In the genomic region with DNA sequence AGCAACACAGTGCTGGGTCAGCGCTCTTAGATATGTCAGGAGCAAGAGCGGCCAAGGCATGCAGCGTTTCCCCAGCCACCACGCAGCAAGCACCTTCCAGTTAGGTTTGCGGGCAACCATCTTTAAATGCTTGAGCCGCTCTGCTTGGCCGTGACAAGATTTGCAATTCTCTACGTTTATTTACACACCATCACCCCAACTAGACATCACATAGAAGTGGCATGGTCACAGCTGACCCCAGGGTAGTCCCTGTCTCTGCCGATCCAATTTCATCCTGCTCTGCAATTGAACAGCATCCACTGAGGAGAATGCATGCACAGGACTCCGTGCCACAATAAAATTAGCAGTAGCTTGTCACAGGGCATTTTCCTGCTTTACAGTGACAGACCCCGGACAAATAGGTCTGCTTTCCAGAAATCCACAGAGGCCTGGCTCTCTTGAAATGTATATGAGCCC, we compare ENCODE assay signal across 10 mouse cellular contexts.
A peak's percentile ranks its signal among the peaks of the same experiment; 100 is the strongest.
DNase-seq lines count a peak whose midpoint lies in the region; ATAC-seq and TF ChIP-seq lines count a peak whose summit lies in the region.
"Had no signal": no experiment of that assay in that cellular context is flagged by ENCODE, and none has a peak within 500 bp of the region (broad histone marks: within the 10 kb centered on the region; RNA-seq: fewer than 3 reads in every experiment).

No protein-coding gene starts in this region.

- no peak for TF ChIP-seq CTCF in cortical plate, adult 2 months (IDR thresholded peaks at IDR 0.05; ENCODE audit: extremely low read depth, insufficient read depth, low read length)

- H3K9me3 ChIP-seq in heart, embryonic 15.5 days (replicated peaks), result no peaks in the 10 kb centered on the region
- H3K9me3 ChIP-seq in forebrain, embryonic 11.5 days (ENCODE audit: control insufficient read depth, low read length), result no peaks in the 10 kb centered on the region
- no peaks in the 10 kb centered on the region for H3K9me3 ChIP-seq in midbrain, embryonic 10.5 days (replicated peaks)
- H3K9me3 ChIP-seq in liver, embryonic 11.5 days (ENCODE audit: control insufficient read depth, low read length), result no peaks in the 10 kb centered on the region
- H3K9me3 ChIP-seq: G1E; stomach, embryonic 15.5 days had no signal

- no peak overlapping the region for H3K27ac ChIP-seq in heart, embryonic 15.5 days
- no peak overlapping the region for H3K27ac ChIP-seq in cortical plate, adult 2 months (ENCODE audit: insufficient read depth, low read length)
- no peak overlapping the region for H3K27ac ChIP-seq in forebrain, embryonic 11.5 days (ENCODE audit: low read depth, low read length)
- H3K27ac ChIP-seq in midbrain, embryonic 10.5 days (replicated peaks), result peak overlapping the region; percentile 65
- H3K27ac ChIP-seq in liver, embryonic 11.5 days (ENCODE audit: low read depth, low read length), result no peak overlapping the region
- H3K27ac ChIP-seq: stomach, embryonic 15.5 days had no signal

- ATAC-seq in heart, embryonic 15.5 days (replicated peaks; ENCODE audit: insufficient number of reproducible peaks, insufficient read depth, low FRiP score, low read depth), result no peak
- peak; percentile 66 for ATAC-seq in forebrain, embryonic 11.5 days (replicated peaks; ENCODE audit: low FRiP score)
- no peak for ATAC-seq in liver, embryonic 11.5 days (replicated peaks; ENCODE audit: low FRiP score)

- peak overlapping the region; percentile 55 for H3K4me2 ChIP-seq in heart, embryonic 15.5 days
- peak overlapping the region; percentile 29; the same call in 1 of the 2 replicates for H3K4me2 ChIP-seq in forebrain, embryonic 11.5 days (ENCODE audit: low read depth, low read length, severe bottlenecking)
- no peak overlapping the region for H3K4me2 ChIP-seq in liver, embryonic 11.5 days
- H3K4me2 ChIP-seq: stomach, embryonic 15.5 days had no signal

- intact Hi-C loops in heart, postnatal 14 days (cut with DNase I), result no loop called here

- H3K27me3 ChIP-seq in heart, embryonic 15.5 days, result no peaks in the 10 kb centered on the region
- H3K27me3 ChIP-seq in forebrain, embryonic 11.5 days (ENCODE audit: control insufficient read depth, insufficient read depth, low read length), result no peaks in the 10 kb centered on the region
- H3K27me3 ChIP-seq in midbrain, embryonic 10.5 days (ENCODE audit: low read depth, poor library complexity, severe bottlenecking), result no peaks in the 10 kb centered on the region
- H3K27me3 ChIP-seq in liver, embryonic 11.5 days (replicated peaks; ENCODE audit: control insufficient read depth, insufficient read depth, low read length), result no peaks in the 10 kb centered on the region
- H3K27me3 ChIP-seq: stomach, embryonic 15.5 days had no signal

- WGBS in heart, embryonic 15.5 days, result 18% methylated on average over 11 of the region's 11 CpGs
- 11% methylated on average over 11 of the region's 11 CpGs for WGBS in forebrain, embryonic 11.5 days
- 6% methylated on average over 11 of the region's 11 CpGs for WGBS in midbrain, embryonic 10.5 days
- 25% methylated on average over 11 of the region's 11 CpGs for WGBS in liver, embryonic 11.5 days

- no peak for DNase-seq in heart, postnatal 14 days
- DNase-seq in forebrain, embryonic 11.5 days (ENCODE audit: low spot score), result peak; percentile 58
- peak; percentile 27 for DNase-seq in midbrain, embryonic 10.5 days (ENCODE audit: low spot score)
- DNase-seq in liver, embryonic 11.5 days (ENCODE audit: low spot score), result no peak
- DNase-seq in MN1 (ENCODE audit: low spot score), result no peak
- no peak for DNase-seq in kidney, postnatal 25 days

- H3K9ac ChIP-seq in heart, embryonic 15.5 days, result no peak overlapping the region
- no peak overlapping the region for H3K9ac ChIP-seq in forebrain, embryonic 11.5 days (ENCODE audit: low read length)
- H3K9ac ChIP-seq in liver, embryonic 11.5 days (ENCODE audit: low read depth, low read length), result no peak overlapping the region
- H3K9ac ChIP-seq: stomach, embryonic 15.5 days had no signal

- no peaks in the 10 kb centered on the region for H3K4me1 ChIP-seq in heart, embryonic 15.5 days (replicated peaks)
- no peaks in the 10 kb centered on the region for H3K4me1 ChIP-seq in cortical plate, adult 2 months (ENCODE audit: control insufficient read depth, insufficient read depth, low read length)
- peaks cover 3% of the 10 kb centered on the region; the same call in 1 of the 2 replicates for H3K4me1 ChIP-seq in forebrain, embryonic 11.5 days (replicated peaks; ENCODE audit: control insufficient read depth, insufficient read depth, low read length)
- peaks cover 26% of the 10 kb centered on the region for H3K4me1 ChIP-seq in midbrain, embryonic 10.5 days
- H3K4me1 ChIP-seq in liver, embryonic 11.5 days (replicated peaks; ENCODE audit: control insufficient read depth, insufficient read depth, low read length), result no peaks in the 10 kb centered on the region
- H3K4me1 ChIP-seq: stomach, embryonic 15.5 days had no signal

- H3K36me3 ChIP-seq in heart, embryonic 15.5 days, result no peaks in the 10 kb centered on the region
- H3K36me3 ChIP-seq in forebrain, embryonic 11.5 days (ENCODE audit: control insufficient read depth, insufficient read depth, low read length), result no peaks in the 10 kb centered on the region
- H3K36me3 ChIP-seq in midbrain, embryonic 10.5 days, result no peaks in the 10 kb centered on the region
- no peaks in the 10 kb centered on the region for H3K36me3 ChIP-seq in liver, embryonic 11.5 days (ENCODE audit: control insufficient read depth, insufficient read depth, low read length)
- H3K36me3 ChIP-seq: G1E; stomach, embryonic 15.5 days had no signal

- H3K4me3 ChIP-seq in heart, embryonic 15.5 days, result peak overlapping the region; percentile 30
- H3K4me3 ChIP-seq in cortical plate, adult 2 months (ENCODE audit: insufficient read depth, low read length), result peak overlapping the region; percentile 23
- no peak overlapping the region for H3K4me3 ChIP-seq in forebrain, embryonic 11.5 days (ENCODE audit: low read depth, low read length)
- peak overlapping the region; percentile 45 for H3K4me3 ChIP-seq in midbrain, embryonic 10.5 days
- H3K4me3 ChIP-seq in liver, embryonic 11.5 days (ENCODE audit: low read depth, low read length), result no peak overlapping the region
- H3K4me3 ChIP-seq: stomach, embryonic 15.5 days had no signal

- TF ChIP-seq POLR2A in cortical plate, adult 2 months (IDR thresholded peaks at IDR 0.05; ENCODE audit: extremely low read depth, insufficient read depth, low read length), result no peak

Comparison
In these comparisons a context has a peak if more than half of its experiments do, and no peak if none do; other contexts are left out.
1. H3K4me3 ChIP-seq: peak in heart, embryonic 15.5 days (single experiment), cortical plate, adult 2 months (single experiment) and midbrain, embryonic 10.5 days (single experiment); none in forebrain, embryonic 11.5 days (single experiment) and liver, embryonic 11.5 days (single experiment).
2. DNase-seq: peak in forebrain, embryonic 11.5 days (single experiment) and midbrain, embryonic 10.5 days (single experiment); none in heart, postnatal 14 days (0 of 2), liver, embryonic 11.5 days (single experiment), MN1 (single experiment) and kidney, postnatal 25 days (0 of 2).